Mouse (Mus musculus): ENCODE measurements around the gene Rap1gap2. TPM values are rescaled to one million over a fixed set of nuclear protein-coding genes. Genes with fewer than 3 reads are reported as not detected.

Gene Rap1gap2
- polyA plus RNA-seq, 1 experiment from 2014 or later: 3.8 TPM

- no peak within 1 kb of the TSS for H3K9ac ChIP-seq
- 71% methylated on average over 6 of the region's 6 CpGs for WGBS
- no peaks in the 10 kb centered on the region for H3K36me3 ChIP-seq
- H3K4me2 ChIP-seq: no peak within 1 kb of the TSS
- no peak within 1 kb of the TSS for H3K4me3 ChIP-seq
- no peaks in the 10 kb centered on the region for H3K4me1 ChIP-seq (replicated peaks)
- no peaks in the 10 kb centered on the region for H3K9me3 ChIP-seq (replicated peaks)
- H3K27me3 ChIP-seq: no peaks in the 10 kb centered on the region
- ATAC-seq (replicated peaks; ENCODE audit: insufficient number of reproducible peaks, insufficient read depth, low FRiP score, low read depth): no peak
- no peak within 1 kb of the TSS for H3K27ac ChIP-seq
These were observed 272.8 kb downstream of the Rap1gap2 start, which contains the start of gene Olfr410 for GRCm38 (mm10) chr11:74337931-74338330. Gene Olfr410, minus strand, starts transcription at chr11:74338031.

Other genes with a start within 250 kb of the Rap1gap2 start
- gene Olfr412, start 248.8 kb downstream of the Rap1gap2 start, polyA plus RNA-seq (2015; fragmentation: Nextera tagmentation; extraction: Ambion mirVana): not detected in 2 replicates
- 0.33 and 0.51 TPM in 2 replicates for gene Ccdc92b, start 8.7 kb upstream of the Rap1gap2 start, polyA plus RNA-seq (2015; fragmentation: Nextera tagmentation; extraction: Ambion mirVana)
- gene Cluh, start 38.6 kb upstream of the Rap1gap2 start, polyA plus RNA-seq (2015; fragmentation: Nextera tagmentation; extraction: Ambion mirVana): 54.7 and 63.4 TPM in 2 replicates
- gene Pafah1b1, start 113.8 kb upstream of the Rap1gap2 start, polyA plus RNA-seq (2015; fragmentation: Nextera tagmentation; extraction: Ambion mirVana): 38.7 and 46.9 TPM in 2 replicates
- gene Mettl16, start 159.9 kb upstream of the Rap1gap2 start, polyA plus RNA-seq (2015; fragmentation: Nextera tagmentation; extraction: Ambion mirVana): 28.0 and 30.5 TPM in 2 replicates
- gene Mnt, start 220.0 kb upstream of the Rap1gap2 start, polyA plus RNA-seq (2015; fragmentation: Nextera tagmentation; extraction: Ambion mirVana): 3.0 and 3.7 TPM in 2 replicates